Mouse (Mus musculus): Measurements from ENCODE around the gene Serpina5.

Serpina5 gene

DNA sequence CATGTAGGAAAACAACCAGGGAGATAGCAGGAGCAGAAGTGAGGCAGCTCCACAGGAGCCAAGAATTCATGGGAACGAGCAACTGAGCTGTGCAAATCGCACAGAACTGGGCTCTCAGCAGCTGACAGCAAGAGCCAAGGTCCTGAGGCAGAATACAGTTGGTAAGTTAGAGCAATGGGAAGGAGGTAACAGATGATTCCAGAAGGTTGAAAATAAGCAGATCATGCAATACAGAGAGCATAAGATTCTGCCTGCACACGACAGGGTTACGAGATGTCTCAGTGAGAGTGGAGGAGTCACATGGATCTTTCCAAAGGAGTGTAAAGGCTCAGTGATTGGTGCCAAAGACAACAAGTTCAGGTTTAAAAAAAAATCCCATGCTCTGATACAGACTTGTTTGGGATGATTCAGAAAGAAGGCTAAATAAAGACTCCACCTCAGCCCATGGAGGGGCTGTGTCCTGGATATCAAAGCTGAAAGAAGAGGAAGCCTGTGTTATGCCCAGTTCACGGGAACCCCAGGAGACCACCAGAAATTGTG lies 24.2 kb downstream of the Serpina5 start:
- no peak for DNase-seq (ENCODE audit: inconsistent age in 2 of 2, low spot score in 1 of 2)

DNA sequence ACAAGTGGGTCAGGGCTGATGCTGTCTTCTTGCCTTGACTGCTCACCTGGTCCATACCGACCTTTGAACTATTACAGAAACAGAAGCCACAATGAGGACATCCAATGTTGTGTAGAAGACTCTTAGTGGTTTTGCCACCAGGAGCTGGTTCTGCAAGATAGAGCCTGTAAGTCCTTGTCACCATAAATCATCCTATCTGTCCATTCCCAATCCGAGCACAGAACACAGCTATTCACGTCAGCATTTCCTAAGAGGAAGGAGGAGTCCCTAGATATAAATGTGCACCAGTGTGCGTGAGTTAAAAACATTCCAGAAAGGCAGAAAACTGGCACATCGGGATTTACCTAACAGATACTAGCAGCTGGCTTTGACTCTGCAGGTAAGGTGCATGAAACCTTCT lies 26.8 kb downstream of the Serpina5 start, which contains the start of gene Serpina3b:
Gene Serpina3b, plus strand, starts transcription at position 301 of the 400 bp plus-strand sequence.
- no peak for DNase-seq (ENCODE audit: inconsistent age in 2 of 2, low spot score in 1 of 2)

DNA sequence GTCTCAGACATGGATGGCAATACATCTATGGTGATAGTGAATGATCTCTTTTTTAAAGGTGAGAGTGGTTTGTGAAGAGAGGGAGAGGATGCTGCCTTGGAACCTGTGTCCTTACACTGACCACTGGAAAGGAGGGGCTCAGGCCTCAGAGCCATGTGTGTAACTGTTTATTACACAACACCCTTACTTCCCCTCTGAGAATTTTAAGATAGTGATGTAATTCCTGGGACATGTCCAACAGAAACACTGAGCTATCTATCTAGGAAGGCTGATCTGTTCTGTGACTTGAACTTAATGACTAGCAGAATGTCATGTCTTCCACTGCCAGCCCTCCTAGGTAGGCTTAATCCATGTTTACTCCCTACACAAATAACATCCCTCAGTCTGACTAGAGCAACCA lies 30.1 kb downstream of the Serpina5 start:
- peak in 1 of 2 experiments; percentile 52 for DNase-seq (ENCODE audit: inconsistent age in 2 of 2, low spot score in 1 of 2)

DNA sequence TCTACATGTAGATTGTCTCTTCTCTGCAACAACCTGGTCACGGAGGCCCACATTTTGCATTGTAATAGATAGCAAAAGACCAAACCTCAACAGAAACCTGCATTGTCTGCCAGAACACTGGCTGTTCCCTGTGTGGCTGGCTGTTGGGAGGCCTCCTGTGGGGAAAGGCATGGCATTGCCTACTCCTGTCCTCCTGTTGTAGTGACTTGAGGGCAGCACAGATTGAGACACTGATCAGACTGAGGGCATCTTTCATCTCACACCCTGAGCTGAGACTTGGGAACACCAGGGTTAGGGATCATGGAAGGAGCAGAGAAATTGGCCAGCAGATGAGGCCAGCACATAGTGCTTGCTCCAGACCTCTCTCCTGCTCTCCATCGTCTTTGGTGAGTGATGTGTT lies 37.3 kb downstream of the Serpina5 start:
- no peak for DNase-seq (ENCODE audit: inconsistent age in 2 of 2, low spot score in 1 of 2)

DNA sequence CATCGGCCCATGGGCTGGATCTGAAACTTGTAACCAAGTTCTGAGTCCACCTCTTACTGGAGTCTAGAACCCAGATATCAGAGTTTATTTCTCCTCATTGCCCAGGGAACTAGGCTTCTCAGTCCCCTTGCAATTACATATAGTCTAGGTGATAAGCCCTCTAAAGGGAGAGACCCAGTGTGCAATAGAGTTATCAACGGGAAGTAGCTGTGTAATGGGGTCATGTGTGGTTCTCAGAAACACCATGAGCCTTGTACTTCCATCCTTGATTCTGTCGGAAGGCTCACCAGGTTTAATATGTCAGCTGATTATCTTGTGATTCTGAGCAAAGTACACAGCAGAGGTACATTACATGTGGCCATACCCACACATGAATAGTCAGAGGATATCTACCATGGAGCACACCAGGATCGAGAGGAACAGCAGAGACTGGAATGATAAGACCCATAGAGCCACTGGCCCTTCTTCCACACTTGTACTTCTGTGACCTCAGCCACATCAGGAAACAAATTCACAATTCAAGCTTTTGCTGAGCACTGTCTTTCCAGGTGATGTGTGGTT lies 39.7 kb downstream of the Serpina5 start:
- DNase-seq (ENCODE audit: inconsistent age in 2 of 2, low spot score in 1 of 2), result no peak

DNA sequence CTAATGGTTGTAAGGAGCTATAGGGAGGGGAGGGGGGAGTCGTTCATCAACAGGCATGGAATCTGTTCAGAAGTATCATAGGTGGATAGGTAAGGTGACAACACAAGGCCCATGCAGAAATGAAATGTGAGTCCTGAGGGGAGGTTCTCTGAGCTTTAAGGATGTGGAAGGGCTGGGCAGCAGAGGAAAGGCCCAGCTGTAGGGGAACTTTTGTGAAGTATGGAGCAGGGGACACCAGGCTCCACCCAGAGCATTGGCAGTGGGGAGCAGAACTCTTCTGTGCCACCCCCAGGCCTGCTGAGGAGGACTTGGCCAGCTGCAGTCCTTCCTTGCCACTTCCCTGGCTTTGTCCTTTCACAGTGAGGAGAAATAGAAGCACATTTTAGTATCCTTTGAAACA lies 40.6 kb downstream of the Serpina5 start:
- DNase-seq (ENCODE audit: inconsistent age in 2 of 2, low spot score in 1 of 2), result no peak

DNA sequence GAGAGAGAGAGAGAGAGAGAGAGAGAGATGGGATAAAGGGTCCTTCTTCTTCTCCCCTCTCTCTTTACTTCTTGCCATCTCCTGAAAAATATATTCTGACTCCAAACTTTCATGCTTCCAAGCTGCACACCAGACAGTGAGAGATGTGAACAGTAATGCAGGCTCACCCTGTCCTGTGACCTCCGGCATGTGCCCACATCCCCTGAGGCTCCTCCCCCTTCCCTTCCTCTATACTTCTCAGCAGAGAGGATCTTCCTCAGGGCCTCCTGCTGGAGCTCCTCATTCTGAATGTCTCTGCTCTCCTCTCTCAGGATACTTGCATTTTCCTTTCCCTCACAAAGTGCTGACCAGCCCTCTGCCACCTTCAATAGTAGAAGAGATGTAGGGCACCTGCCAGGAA lies 41.5 kb downstream of the Serpina5 start:
- DNase-seq (ENCODE audit: inconsistent age in 2 of 2, low spot score in 1 of 2), result no peak

DNA sequence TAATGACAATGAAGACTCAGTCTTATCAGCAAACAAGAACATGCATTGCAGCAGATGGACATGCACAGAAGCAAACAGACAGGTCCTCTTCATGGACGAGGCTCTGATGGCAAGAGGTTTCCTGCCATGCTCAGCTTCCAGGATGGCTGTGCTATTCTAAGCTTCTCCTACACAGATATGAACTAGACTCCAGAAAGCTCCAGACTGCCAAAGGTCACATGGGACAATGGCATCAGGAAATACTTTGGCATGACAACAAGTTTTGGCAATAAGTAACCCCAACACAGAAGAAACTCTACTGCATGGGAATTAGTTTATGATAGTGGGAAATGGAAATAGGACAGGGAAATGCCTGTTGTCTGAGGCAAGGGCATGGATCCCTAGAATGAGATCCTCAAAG lies 42.4 kb downstream of the Serpina5 start:
- no peak for DNase-seq (ENCODE audit: inconsistent age in 2 of 2, low spot score in 1 of 2)

DNA sequence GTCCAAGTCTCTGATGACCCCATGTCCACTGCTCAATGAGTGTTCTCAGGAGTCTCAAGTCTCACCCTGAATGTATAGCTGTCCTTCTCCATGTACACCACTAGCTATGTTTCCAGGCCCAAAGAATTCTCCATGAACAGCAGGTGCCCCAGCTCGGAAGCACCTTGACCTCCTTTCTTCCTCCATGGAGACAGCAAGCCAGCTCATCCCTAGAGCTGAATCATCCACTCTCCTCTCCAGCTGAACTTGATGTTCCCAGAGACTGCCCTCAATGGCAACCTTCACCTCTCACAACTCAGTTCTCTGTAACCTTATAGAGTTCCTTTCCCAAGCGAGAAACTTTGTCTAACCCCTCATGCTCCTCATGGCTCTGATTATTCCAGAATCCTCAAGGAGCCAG lies 44.7 kb downstream of the Serpina5 start:
- DNase-seq (ENCODE audit: inconsistent age in 2 of 2, low spot score in 1 of 2), result peak; percentile 56 to 72

DNA sequence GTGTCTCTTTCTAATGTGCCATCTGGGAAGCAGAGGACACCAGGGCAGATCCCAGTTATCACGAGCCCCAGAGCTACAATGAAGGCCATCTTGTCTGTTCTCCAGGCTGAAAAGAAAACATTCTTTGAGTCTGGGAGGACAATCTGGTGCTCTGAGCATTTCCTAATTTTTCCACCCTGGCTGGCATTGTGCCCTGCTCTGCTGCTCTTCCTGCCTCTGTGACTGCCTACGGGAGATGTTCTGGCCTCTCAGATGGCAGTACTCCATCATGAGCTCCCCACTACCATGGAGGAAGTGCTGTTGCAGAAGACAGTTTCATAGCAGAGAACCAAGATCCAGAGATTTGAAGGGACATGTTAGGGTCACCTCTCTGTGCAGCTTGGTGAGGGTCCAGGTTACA lies 51.1 kb downstream of the Serpina5 start:
- DNase-seq (ENCODE audit: inconsistent age in 2 of 2, low spot score in 1 of 2), result no peak

DNA sequence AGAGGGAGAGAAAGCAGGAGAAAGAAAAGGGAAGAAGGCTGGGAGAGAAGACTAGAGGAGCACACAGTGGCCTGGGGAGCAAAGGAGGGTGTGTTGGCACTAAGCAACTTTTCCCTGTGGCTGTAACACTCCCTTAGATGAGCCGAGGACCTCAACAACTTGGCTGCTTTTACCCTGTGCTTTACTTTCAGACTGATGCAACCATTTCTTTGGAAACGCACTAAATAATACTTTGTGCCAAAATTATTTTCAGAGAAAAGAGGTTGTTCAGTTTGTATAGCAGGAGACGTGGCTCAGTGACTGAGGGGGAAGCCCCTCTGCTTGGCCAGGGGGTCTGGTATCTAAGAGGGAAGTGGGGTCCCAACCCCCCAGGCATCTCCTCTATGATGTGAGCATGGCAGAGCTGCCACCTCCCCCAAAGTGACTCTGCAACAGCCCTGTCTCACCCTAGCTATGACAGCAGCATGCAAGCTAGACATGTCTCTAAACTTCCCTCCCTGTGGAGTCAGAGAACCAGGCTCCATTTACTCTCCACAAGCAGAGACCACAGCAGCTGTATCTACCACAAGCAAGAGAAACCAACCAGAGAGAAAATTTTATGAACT lies 52.2 kb downstream of the Serpina5 start:
- DNase-seq (ENCODE audit: inconsistent age in 2 of 2, low spot score in 1 of 2), result peak in 1 of 2 experiments; percentile 43

DNA sequence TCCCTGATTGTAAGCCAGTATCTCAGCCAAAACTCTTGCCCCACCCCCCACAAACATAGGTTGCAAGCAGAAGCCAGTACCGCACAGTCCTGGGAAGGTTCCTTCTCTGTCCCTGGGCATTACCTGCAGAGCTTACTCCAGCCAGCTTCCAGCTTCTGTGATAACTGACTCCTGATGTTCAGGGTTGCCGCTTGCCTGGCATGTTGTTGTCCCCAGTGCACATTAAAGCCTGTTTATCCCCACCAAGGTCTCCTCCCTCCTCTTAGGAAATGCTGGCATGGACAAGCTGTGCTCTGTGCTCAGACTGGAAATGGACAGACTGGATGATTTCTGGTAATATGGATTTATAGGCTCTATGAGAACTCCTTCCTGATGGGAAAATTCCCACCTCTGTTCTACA lies 52.7 kb downstream of the Serpina5 start, which contains the start of gene Serpina3c:
Gene Serpina3c, minus strand, starts transcription at position 215 of the 400 bp plus-strand sequence.
- peak in 1 of 2 experiments; percentile 46 for DNase-seq (ENCODE audit: inconsistent age in 2 of 2, low spot score in 1 of 2)
